Mouse (Mus musculus): ENCODE data around the gene Rbms3. TPM values are rescaled to one million over a fixed set of nuclear protein-coding genes. Genes with fewer than 3 reads are reported as not detected.

Rbms3 gene
- polyA plus RNA-seq, 1 experiment from 2014 or later = 87.2 TPM

DNA sequence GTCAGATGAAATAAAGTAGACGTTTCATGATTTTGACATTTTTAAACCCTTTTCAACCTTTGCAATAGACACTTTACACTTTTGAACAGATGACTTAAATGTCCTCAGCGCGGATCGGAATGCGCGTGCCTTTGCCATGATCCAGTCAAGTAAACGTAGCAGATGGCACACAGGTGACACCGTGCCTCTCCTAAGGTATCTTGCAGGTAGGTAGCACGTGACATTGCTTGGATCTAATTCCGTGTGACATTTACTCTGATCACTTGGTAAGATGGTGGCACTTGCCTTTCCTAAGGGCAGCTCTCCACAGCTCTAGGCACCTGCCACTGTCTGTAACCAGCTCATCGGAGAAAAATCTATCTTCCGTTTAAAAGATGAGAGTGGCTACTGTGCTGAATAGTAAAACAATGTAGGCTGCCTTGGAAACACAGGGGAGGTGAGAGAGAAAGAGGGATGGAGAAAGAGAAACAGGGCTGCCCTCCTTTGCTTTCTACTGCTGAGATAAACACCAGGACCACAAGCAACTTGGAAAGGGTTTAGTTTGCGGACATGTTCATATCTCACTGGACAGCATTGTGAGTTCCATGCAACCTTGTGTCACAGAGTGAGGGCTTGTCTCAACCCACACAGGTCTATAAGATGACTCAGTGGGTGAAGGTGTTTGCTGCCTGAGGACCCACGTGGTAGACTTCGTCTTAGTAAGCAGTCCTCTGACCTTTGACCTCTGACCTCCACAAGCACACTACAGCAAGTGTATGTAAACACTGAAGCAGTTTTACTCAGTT lies 338.5 kb downstream of the Rbms3 start:
- Histone ChIP-seq H3K4me1 (no peaks in the 10 kb centered on the region), H3K36me3 (no peaks in the 10 kb centered on the region), H3K9me3 (no peaks in the 10 kb centered on the region), H3K27me3 (replicated peaks) (no peaks in the 10 kb centered on the region), H3K4me2 (replicated peaks) (no peak overlapping the region), H3K27ac (no peak overlapping the region), H3K4me3 (no peak overlapping the region), H3K9ac (no peak overlapping the region)
- no peak for ATAC-seq (ENCODE audit: low FRiP score, low read depth)
- 80% methylated on average over 15 of the region's 15 CpGs for WGBS

DNA sequence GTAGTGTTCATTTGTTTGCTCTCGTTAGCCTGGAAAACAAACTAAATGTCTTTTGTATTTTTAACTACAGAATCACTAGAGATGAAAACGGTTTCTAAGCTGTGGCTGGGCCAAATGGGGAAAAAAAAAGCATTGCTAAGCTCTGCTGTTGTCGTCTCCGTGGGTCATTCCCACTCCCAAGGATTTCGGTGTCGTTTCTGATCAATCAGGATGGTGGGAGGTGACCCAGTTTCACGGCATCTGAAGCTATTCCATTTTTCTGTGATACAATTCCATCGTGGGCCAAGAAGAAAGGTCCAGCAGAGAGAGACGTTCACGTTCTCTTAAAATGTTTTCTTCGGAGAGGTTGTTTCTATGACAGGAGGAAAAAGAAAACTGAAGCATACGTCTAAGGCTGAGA lies 354.9 kb downstream of the Rbms3 start:
- 0 out of 2 replicates have a peak, but pooled peaks cover 3% of the 10 kb centered on the region for H3K4me1 ChIP-seq
- no peak overlapping the region for H3K27ac ChIP-seq
- H3K4me2 ChIP-seq (replicated peaks) = no peak overlapping the region
- H3K4me3 ChIP-seq = no peak overlapping the region
- no peaks in the 10 kb centered on the region for H3K36me3 ChIP-seq
- no peak overlapping the region for H3K9ac ChIP-seq
- no peaks in the 10 kb centered on the region for H3K27me3 ChIP-seq (replicated peaks)
- 83% methylated on average over 12 of the region's 12 CpGs for WGBS
- no peak for ATAC-seq (ENCODE audit: low FRiP score, low read depth)
- H3K9me3 ChIP-seq = no peaks in the 10 kb centered on the region

DNA sequence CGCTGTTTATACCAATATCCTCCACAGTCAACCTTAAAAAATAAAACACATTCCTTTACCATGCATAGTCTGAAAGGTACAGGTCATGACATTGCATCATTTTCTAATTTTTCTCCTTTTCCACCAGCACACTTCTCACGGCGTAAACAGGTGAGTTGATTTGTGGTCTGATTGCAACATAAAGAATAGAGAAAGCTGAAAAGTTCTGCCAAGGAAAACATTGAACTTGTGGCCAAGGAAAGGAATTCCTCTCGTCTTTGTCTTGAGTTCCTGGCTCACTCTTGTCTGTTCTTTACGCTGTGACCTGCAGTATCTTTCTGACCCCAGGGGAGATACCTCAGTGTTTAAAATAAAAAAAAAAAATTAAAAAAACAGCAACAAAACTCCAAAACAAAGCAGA lies 370.1 kb downstream of the Rbms3 start:
- no peaks in the 10 kb centered on the region for H3K36me3 ChIP-seq
- H3K4me2 ChIP-seq (replicated peaks) = no peak overlapping the region
- no peak overlapping the region for H3K4me3 ChIP-seq
- no peaks in the 10 kb centered on the region for H3K9me3 ChIP-seq
- no peaks in the 10 kb centered on the region for H3K27me3 ChIP-seq (replicated peaks)
- WGBS = 90% methylated on average over 5 of the region's 5 CpGs
- H3K4me1 ChIP-seq = no peaks in the 10 kb centered on the region
- no peak overlapping the region for H3K27ac ChIP-seq
- ATAC-seq (ENCODE audit: low FRiP score, low read depth) = no peak
- no peak overlapping the region for H3K9ac ChIP-seq

DNA sequence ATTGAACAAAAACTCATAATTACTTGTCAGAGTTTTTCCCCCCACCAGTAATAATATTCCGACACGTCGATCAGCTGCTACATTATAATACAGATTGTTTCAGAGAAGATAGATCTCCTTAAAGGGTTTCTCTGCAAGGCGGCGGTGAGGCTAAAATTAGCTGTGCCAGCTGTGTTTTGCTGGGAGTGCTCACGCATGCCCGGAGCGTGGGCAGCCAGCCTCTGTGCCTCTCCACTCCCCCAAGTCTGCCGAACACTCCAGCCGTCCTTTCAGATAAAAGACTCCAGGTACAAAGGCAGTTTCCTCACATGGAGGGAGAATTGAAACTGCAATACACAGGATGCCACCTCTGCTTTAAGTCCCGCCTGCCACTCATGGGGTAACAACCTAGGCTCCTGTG lies 376.4 kb downstream of the Rbms3 start:
- Histone ChIP-seq H3K27ac (no peak overlapping the region), H3K36me3 (no peaks in the 10 kb centered on the region), H3K4me1 (peaks cover 17% of the 10 kb centered on the region; the same call in 1 of the 2 replicates), H3K9me3 (no peaks in the 10 kb centered on the region), H3K27me3 (replicated peaks) (no peaks in the 10 kb centered on the region), H3K4me2 (replicated peaks) (peak overlapping the region; percentile 75), H3K4me3 (no peak overlapping the region), H3K9ac (no peak overlapping the region)
- 33% methylated on average over 11 of the region's 11 CpGs for WGBS
- ATAC-seq (ENCODE audit: low FRiP score, low read depth) = no peak

DNA sequence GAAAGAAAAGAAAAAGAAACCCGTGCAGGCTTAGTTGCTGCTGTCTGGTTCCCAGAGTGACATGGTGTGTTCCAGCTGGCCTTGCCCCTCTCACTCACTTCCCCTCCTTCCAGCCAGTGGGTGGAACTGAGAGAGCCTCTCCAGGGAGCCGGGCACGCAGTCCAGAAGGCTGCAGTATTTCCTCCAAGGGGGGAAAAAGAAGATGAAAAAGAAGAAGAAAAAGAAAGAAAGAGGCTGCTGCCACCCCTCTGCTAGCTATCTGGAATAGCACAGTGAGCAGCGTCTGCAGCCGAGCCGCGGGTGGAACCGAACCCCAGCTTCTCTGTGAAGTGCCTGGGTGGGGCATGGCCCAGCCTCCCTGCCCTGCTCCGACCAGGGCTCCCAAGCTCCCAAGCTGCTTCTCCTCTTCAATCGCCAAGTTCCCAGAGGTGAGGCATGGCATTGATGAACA lies 377.3 kb downstream of the Rbms3 start:
- peak overlapping the region; percentile 75 for H3K4me2 ChIP-seq (replicated peaks)
- 2% methylated on average over 10 of the region's 10 CpGs for WGBS

DNA sequence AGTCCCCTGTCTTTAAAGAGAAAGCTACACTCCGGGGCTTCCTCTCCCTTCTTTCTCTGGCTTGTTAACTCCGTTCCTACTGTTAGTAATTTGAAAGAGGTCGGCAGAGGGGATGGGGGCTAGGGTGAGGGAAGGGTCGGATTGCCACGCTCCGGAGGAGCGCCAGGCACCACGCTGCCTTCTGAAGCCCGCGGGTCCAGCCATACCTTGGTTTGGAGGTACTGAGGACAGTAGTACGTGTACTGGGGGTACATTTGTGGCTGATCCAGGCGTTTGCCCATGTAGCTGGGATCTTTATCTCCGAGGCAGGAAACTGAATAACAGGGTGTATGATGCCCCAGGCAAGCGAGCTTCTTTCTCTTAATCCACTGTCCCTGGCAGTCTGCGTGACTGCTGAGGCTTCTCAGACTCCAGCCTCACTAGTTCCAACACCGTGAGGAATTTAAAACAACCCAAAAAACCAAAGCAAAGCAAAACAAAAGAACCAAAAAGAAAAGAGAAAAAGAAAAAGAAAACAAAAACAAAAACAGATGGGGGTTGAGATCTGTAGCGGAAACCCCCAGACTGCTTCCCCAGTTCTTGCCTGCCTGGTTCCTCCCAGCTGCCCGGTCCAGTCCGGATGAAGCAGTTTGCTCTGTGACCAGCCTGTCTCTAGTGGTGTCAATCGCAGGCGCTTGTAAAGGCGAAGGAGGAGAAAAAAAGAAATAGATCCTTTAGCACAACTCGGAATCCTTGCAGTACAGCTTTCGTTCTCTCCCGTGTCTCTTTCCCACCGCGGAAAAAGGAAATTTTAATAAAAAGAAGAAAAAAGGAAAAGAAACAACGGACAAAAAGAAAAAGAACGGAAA lies 378.0 kb downstream of the Rbms3 start:
- Histone ChIP-seq H3K9me3 (no peaks in the 10 kb centered on the region), H3K9ac (peak overlapping the region; percentile 66), H3K36me3 (no peaks in the 10 kb centered on the region), H3K4me1 (peaks cover 22% of the 10 kb centered on the region), H3K27ac (peak overlapping the region; percentile 6; the same call in 1 of the 2 replicates), H3K4me2 (replicated peaks) (peak overlapping the region; percentile 75), H3K4me3 (peak overlapping the region; percentile 60), H3K27me3 (replicated peaks) (no peaks in the 10 kb centered on the region)
- under 1% methylated on average over 29 of the region's 29 CpGs for WGBS
- peak; percentile 70 for ATAC-seq (ENCODE audit: low FRiP score, low read depth)

More for the DNA sequence above, 377.3 kb downstream of the Rbms3 start:
- Histone ChIP-seq H3K27me3 (replicated peaks) (no peaks in the 10 kb centered on the region), H3K4me3 (peak overlapping the region; percentile 60), H3K27ac (no peak overlapping the region), H3K36me3 (no peaks in the 10 kb centered on the region), H3K9me3 (no peaks in the 10 kb centered on the region), H3K9ac (peak overlapping the region; percentile 66), H3K4me1 (peaks cover 22% of the 10 kb centered on the region)
- ATAC-seq (ENCODE audit: low FRiP score, low read depth) = peak; percentile 79

DNA sequence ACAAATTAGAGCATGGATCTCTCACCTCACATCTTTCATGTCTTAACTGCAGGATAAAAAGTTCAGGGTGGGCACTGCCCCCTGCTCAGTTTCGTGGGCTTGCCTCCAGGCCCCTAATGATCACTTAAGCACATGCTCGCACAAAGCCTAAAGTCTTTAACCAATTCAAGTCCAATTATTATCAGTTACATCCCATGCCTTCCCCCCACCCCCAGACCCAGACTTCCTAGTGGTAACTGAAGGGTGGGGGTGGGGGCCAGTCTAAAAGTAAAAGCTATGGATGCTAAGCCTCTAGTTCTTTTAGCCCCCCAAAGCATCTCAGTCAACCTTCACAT lies 378.9 kb downstream of the Rbms3 start:
- Histone ChIP-seq H3K36me3 (no peaks in the 10 kb centered on the region), H3K4me2 (replicated peaks) (peak overlapping the region; percentile 75), H3K27ac (0 out of 2 replicates have a peak overlapping the region, but pooled peaks have one; percentile 6), H3K4me3 (peak overlapping the region; percentile 60), H3K4me1 (peaks cover 22% of the 10 kb centered on the region), H3K9ac (peak overlapping the region; percentile 66), H3K9me3 (no peaks in the 10 kb centered on the region), H3K27me3 (replicated peaks) (no peaks in the 10 kb centered on the region)
- no peak for ATAC-seq (ENCODE audit: low FRiP score, low read depth)
- 4% methylated on average over 2 of the region's 2 CpGs for WGBS

DNA sequence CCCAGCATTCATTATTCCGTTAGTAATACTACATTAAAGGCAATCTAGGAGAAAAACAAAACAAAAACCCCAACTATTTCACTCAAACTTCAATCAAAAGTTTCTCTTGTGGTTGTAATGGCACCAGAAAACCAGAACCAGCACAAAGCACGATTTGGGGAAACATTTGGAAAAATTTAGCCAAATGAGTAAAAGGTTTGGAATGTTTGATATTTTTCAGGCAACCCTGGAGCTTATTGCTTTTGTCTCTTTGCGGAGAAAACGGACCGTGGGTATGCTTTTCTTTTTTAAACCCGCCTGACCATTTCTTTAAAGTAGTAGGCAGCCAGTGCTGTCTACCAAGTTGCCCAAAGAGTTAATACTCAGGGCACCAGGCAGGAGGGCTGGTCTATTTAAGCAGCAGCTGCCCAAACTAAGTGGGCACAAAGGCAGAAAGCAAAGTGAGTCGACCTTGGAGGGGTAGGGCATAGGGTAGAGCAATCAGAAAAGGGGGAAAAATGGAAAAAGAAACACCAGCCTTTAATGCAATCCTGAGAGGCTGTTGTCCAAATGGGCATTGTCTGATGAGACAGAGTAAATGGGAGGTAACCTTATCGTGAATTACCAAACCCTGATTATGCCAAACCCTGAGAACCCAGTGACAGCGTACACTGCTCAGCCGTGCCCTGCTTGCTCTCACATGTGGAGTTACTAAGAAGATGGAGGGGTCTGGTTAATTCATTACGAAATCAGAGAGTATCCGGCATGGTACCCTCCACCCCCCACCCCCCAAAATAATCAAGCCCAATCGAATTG lies 379.5 kb downstream of the Rbms3 start:
- H3K9me3 ChIP-seq = no peaks in the 10 kb centered on the region
- H3K36me3 ChIP-seq = no peaks in the 10 kb centered on the region
- peak; percentile 46; the same call in 1 of the 2 replicates for ATAC-seq (ENCODE audit: low FRiP score, low read depth)
- no peak overlapping the region for H3K27ac ChIP-seq
- H3K4me2 ChIP-seq (replicated peaks) = peak overlapping the region; percentile 75
- WGBS = 30% methylated on average over 13 of the region's 13 CpGs
- peak overlapping the region; percentile 60 for H3K4me3 ChIP-seq
- peaks cover 22% of the 10 kb centered on the region for H3K4me1 ChIP-seq
- no peaks in the 10 kb centered on the region for H3K27me3 ChIP-seq (replicated peaks)
- H3K9ac ChIP-seq = peak overlapping the region; percentile 66

DNA sequence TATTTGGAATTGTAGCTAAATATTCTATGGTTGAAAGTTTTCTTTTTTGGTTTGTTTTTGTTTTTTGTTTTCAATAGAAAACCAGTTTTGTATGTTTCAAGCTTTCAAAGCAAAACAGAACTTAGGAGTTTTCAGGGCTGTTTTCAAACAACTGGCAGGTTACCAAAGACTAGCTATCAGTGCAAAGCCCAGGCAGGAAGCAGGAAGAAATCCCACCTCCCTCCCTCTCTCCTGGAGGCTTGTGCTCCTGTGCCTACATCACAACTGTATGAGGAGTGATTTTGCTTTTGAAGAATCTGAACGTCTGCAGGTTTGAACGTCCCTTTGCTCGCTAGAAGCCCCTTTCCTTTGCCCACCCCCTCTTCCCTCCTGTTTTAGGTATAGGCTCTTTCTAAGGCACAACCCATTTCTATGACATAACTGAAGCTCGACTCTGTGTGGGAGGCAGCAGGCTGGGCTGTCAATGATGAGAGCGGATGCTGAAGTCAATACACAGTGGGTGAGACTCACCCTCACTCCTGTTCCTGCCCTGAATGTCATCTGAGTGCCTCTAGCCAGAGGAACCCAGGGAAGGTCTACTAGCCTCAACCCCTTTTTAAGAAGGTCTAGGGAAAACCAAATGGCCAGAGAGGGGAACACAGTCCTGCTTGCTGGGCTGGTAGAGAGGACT lies 382.3 kb downstream of the Rbms3 start:
- Histone ChIP-seq H3K4me2 (replicated peaks) (peak overlapping the region; percentile 40), H3K9me3 (no peaks in the 10 kb centered on the region), H3K27me3 (replicated peaks) (no peaks in the 10 kb centered on the region), H3K9ac (no peak overlapping the region), H3K4me1 (peaks cover 18% of the 10 kb centered on the region), H3K4me3 (no peak overlapping the region), H3K36me3 (no peaks in the 10 kb centered on the region), H3K27ac (no peak overlapping the region)
- WGBS = 42% methylated on average over 5 of the region's 5 CpGs
- ATAC-seq (ENCODE audit: low FRiP score, low read depth) = no peak

DNA sequence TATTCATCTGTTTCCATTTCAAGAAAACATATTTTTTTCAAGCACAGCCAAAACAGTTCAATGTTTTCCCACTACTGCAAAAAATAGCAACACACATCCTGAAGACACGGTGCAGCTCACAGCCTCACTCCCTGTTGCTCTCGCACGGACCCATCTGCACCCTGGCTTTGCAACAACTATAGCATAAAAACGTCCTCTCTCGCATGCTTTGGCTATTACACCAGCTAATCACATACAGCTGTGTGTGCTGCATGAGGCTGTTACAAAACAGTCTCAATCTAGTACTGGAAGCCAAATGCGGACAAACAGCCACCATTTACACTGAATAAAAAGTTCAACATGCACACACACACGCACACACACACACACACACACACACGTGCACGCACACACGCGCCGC lies 383.5 kb downstream of the Rbms3 start:
- Histone ChIP-seq H3K27ac (no peak overlapping the region), H3K4me1 (peaks cover 17% of the 10 kb centered on the region), H3K9me3 (no peaks in the 10 kb centered on the region), H3K4me2 (replicated peaks) (peak overlapping the region; percentile 33; the same call in 1 of the 2 replicates), H3K9ac (no peak overlapping the region), H3K27me3 (replicated peaks) (no peaks in the 10 kb centered on the region), H3K36me3 (no peaks in the 10 kb centered on the region), H3K4me3 (no peak overlapping the region)
- ATAC-seq (ENCODE audit: low FRiP score, low read depth) = no peak
- WGBS = 80% methylated on average over 12 of the region's 12 CpGs

DNA sequence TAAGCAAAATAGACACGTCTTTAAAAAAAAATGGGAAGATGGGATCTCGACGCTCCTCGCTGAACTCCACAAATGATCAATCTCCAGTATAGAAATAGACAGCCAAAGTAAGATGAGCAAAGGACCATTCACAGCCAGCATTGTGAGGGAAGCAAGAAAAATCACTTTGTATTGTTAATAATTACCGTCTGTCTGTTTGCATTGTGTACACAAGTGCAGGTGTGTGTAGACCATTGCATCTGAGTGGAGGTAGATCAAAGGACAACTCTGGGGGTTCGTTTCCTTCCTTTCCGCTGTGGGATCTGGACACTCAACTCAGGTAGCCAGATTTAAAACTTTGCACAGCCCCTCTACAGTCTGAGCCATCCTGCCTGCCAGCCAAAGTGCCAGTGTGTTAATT lies 386.3 kb downstream of the Rbms3 start:
- ATAC-seq (ENCODE audit: low FRiP score, low read depth) = no peak
- Histone ChIP-seq H3K36me3 (no peaks in the 10 kb centered on the region), H3K9me3 (no peaks in the 10 kb centered on the region), H3K4me3 (no peak overlapping the region), H3K4me1 (peaks cover 4% of the 10 kb centered on the region; the same call in 1 of the 2 replicates), H3K9ac (no peak overlapping the region), H3K27me3 (replicated peaks) (no peaks in the 10 kb centered on the region), H3K27ac (no peak overlapping the region), H3K4me2 (replicated peaks) (no peak overlapping the region)
- 92% methylated on average over 7 of the region's 7 CpGs for WGBS
